Mouse (Mus musculus) kidney, postnatal 36 days (tissue): ENCODE results near the gene Itpripl2.

Experiments
- DNase-seq, 2 experiments: peaks; one replicate each; pipeline ENCODE4 v3.0.0; 2021 to 2022; ENCODE audit warnings: mixed read lengths in 2 of 2

Gene Itpripl2

DNA sequence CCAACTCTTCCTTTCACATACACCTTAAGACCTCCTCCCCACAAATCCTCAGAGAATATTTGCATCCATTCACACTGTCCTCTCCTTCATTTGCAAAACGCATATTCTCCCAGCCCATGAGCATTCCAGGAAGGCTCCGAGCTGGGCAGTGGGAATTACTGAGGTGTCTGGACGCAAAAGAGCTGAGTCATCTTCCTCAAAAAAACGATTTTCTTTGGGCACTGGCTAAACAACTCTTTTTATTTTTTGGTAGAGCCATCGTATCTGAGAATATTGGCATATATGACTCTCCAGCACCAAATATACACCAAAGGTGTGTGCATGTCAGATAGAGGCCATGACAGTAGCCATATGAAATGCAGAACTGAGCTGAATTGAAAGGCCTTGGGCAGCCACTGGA lies 4.9 kb downstream of the Itpripl2 start:
- no peak for DNase-seq

DNA sequence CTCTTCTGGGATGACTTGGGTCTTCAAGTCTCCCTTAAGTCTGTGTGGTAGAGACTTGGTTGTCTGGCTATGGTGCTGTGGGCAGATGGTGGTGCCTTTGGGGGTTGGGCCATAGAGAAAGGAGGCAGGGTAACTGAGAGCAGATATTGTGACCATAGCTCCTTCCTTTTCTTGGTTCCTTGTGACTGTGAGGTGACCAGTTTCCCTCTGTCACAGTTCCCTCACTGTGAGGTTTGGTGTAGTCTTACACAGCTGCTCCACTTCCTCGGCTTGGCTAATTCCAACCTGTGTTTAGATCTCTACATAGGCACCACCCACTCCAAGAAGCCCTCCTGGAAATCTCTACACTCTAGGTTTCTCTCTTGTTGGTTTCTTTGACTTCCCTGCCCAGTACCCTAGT lies 7.8 kb downstream of the Itpripl2 start:
- no peak for DNase-seq

DNA sequence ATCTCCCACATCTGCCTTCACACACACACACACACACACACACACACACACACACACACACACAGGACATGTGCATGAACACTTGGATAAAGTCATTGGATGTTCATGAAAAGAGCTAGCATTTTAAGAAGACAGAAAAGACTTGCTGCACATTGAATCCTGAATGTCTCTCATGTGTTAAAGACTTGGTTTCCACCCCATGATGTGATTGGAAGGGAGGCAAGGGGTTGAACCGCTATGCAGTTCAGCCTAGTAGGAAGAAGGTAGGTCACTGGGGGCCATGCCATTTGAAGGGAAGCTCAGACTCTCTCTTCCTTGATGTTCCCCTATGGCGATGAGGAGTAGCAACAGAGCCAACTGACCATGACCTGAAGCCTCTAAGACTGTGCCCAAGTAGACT lies 9.8 kb downstream of the Itpripl2 start:
- no peak for DNase-seq

DNA sequence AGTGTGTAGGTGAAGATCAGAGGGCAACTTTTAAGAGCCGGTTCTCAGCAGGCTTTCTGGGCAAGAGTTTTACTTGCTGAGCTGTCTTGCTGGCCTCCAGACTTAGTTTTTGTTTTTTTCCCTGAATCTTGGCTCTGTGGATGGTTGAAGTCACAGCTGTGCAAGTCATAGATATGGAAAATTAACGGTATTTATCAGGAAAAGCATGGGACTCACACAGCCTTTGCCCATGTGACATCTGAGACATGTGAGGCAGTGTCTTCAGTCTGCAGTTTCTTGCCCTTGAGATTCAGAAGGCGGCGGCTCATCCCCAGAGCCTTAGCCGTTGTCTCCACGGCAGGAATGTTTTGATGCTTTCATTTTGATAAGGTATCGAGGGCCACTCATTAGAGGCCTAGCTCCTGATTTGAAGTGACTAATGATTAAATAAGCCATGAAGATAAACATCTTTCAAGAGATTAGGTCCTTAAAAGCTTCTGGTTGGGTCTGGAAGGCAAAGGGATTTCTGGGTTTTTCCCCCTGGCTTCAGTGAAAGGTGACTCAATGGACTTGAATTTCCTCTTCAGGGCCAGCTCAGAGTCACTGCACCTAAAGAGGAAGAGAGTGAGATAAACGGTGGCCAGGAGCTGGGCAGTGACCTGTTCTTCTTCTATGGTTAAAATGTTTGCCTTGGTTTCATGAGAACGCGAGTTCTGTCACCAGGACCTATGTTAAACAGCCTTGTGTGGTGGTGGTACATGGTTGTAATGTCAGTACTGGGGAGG lies 10.5 kb downstream of the Itpripl2 start:
- no peak for DNase-seq

DNA sequence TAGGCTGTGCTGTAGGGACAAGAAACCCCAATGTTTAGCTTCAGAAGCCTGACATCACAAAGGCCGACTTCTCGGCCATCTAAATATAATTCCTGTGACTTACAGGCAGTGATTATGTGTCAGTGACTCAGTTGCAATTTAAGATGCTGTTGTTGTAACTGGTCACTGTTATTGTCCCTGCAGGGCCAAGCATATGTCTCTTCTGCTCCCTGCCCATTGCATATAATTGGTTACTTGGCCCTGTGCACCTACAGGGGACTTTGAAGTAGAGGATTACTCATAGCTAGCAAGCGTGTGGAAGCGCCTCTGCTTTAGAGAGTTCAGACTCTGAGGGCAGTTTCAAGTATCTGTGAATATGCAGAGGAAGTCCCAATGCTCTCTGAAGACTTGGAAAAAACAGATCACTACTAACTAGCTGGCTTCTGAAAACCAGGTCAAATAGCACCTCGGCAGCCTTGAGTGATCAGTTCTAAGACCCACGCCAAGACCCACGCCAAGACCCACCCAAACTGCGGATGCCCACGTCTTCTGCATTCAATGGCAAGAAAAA lies 11.5 kb downstream of the Itpripl2 start:
- DNase-seq = no peak

DNA sequence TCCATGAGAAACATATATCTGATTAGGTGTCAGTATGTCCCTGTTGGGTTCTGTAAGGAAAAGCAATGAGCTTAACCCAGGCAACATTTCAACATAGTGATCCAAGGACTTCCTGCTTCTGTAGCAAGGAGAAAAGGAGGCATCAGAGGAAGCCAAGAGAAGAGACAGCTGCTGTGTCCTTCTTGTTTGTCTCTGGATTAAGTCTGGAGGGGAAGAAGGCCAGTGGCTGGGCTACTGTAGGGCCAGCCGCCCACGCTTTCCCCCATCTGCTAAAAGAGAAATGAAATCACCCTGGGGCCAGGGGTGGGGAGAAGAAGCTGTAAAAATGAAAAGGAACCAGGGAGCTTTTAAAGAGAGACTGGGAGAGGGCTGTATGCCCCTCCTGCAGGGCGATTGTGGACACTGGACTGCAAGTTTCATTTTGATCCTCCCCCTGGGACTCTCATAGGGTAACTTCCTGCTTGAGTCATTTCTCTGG lies 12.9 kb downstream of the Itpripl2 start:
- peak; percentile 57 to 67 for DNase-seq

DNA sequence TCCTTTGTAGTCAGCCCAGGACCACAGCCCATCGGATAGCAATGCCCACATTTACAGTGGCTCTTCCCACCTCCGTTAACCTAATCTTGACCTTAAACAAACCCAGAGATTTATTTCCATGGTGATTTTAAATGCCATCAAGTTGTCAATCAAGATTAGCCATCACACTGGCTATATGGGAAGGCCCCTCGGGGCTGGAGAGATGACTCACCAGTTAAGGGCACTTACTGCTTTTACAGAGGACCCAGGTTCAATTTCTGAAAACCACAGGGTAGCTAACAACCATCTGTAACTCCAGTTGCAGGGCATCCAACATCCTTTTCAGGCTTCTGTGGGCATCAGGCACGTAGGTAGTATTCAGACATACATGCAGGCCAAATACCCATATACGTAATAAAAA lies 15.3 kb downstream of the Itpripl2 start:
- DNase-seq = no peak

DNA sequence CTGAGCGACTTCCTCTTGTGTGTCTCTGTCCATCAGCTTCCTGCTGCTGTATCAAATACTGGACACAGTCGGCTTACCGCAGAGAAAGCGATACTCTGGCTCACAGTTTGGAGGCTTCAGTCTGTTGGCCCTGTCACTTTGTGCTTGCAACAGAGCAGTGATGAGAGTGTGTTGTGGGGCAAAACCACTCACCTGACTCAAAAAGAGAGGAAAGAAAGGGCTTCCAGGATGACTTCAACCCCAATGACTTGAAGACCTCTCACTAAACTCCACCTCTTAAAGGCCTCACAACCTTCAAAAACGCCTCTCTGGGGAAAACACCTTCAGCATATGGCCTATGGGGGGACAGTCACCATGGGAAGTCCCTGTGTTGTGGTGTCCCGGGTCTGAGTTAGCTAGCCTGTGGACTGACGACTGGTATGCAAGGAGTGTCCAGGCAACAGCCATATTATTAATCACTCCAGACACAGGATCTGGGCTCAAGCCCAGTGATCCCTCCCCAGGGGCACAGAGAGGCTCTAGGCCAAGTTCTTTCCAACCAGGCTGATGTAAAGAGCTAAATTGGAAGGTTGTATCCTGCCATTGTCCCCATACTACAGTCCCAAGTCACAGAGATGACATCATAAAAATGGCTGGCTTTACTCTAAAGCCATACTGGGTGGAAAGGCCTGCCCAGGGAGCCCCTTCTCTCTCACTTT lies 16.6 kb downstream of the Itpripl2 start:
- peak; percentile 25 to 37 for DNase-seq

DNA sequence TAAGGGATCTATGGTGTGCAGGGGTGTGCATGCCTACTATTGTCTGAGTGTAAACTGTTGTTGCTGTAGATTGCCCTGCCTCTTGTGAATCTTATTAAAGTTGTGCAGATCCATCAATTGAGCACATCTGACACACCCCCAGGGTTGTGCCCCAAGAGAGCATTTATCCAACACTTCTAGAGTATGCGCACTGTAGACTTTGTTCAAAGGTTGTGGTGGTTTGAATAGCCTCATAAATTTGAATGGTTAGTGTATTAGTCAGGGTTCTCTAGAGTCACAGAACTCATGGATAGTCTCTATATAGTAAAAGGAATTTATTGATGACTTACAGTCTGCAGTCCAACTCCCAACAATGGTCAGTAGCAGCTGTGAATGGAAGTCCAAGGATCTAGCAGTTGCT lies 18.9 kb downstream of the Itpripl2 start:
- DNase-seq = no peak

DNA sequence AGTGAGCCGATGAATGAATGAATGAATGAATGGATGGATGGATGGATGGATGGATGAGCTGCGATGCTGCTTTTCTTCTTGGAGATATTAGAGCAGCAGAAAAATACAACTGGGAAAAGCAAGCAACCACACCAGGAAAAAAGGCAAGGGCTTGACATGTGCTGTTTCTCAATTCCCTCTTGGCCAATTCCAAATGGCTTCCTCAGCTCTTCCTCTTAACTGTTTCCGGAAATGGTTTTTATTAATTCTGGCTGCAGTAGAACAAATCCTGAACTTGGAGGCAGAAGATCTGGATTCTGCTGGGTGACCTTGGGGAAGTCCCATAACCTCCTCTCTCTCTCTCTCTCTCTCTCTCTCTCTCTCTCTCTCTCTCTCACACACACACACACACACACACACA lies 23.7 kb downstream of the Itpripl2 start:
- no peak for DNase-seq

DNA sequence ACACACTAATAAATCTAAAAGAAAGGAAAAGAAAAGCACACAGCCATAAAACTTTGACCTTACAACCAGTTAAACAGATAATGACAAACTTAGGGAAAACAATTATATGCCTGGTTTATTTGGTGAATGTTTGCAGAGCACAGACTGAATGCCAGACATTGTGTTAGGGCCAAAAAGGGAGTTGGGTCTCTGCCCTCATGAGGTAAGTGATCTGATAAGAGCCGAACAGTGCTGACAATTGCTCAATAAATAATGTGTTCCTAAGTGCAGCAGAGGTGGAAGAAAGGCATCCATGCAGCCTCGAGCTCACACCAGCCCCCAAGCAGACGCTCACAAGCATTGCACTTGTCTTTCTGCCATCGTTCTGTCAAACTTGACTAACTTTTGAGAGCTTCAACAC lies 27.3 kb downstream of the Itpripl2 start:
- no peak for DNase-seq

DNA sequence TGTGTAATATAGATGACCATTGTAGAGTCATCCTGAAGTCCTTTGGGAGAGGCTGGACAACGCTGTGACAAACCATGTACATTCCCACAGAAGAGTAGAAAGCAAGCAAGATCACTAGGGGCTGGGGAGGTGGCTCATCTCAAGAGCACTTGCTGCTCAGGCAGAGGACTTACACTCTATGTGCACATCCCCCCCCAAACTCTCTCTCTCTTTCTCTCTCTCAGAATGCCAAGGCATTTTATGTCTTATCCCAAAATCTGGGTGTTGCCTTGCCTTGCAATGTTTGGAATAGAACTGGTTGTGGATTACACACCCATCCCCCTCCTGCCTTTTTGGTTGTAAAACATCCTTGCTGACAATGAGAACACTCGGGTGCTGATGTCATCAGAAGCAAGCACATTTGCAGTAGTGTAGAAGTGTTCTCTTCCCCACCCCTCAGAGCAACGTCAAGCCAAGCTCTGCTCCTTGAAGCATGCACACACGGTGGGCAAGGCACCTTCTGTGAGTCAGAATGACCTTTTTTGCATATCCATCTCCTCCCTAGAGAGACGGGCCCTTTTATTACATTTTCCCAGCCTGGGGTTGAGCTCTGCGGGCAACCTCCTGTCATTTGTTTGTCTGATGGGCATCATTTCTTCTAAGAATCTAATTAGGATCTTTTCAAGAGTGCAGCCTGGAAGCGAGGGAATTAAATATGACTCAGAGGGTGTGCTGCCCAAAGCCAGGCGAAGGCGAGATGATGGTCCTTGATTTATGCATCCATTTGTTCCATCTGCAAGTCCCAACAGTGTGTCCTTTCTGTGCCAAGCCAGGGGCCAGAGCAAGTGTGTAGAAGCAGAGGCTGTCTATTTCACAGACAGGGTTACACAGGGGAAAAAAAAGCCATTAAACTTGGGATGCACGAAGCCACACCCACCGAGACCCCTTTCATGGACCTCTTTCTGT lies 28.7 kb downstream of the Itpripl2 start:
- DNase-seq = no peak

DNA sequence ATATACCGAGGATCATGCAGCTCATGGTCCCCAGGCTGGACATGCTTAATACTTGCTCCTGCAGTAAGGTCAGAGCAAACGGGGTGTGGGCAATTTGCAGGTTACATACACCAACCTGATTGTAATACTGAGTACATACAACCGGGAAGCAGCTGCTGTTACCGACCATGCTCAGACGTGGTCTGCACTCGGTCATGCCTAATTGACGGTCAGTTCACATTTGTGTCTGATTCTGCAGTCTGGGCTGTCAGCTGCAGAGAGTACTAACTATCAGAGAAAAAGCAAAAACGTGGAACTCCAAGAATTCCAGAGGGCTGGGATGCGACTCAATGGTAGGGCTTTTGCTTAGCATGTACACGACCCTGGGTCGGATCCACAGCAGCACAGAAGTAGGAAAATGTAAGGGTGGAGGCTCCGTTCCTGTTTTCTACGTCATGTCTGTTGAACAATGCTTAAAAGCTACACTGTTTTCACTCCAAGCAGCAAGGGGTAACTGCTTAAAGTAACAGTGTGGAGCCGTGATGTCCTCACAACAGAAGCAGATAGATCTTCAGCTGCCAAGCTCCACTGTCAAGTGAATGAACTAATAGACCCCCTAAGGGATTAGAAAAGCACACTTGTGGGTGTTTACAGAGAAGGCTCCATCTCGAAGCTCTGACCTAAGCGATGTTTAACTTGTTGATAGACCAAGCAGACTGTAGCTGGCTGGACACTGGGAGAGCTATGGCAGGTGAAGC lies 30.2 kb downstream of the Itpripl2 start:
- no peak for DNase-seq

DNA sequence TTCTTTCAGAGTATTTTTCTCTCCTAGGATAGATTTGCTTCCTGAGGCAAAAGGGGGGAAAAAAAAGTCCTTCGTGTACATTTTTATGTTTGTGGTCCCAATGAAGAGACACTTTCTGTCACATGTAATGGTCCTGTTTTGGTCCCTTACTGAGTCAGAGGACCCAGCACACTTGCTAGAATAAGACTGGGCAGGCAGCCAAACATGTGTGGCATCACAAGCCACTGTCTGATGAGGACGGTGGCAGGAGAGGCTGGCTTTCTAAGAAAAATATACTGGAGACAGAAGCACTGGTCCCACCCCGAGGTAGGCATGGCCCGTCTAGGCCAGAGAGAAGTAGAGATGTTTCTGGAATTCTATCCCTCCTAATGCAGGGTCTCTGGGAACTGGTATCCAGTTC lies 38.1 kb downstream of the Itpripl2 start:
- DNase-seq = no peak

DNA sequence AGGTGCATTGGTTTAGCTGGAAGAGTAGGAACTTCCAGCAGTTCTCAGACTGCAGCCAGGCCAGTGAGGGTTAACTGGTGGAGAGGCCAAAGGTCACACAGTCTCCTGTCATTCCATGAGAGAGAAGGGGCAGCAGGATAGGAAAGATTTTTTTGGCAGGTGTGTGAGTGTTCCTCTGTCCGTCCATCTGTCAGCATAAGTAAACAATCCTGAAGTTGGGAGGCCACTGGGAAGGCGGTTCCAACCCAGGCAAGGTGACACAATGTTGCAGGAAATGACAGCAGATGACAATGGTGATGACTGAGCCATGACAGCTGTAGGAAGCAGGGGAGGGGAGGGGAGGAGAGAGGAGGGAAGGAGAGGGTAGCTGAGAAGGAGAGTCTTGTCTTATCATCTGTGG lies 38.8 kb downstream of the Itpripl2 start:
- DNase-seq = no peak

DNA sequence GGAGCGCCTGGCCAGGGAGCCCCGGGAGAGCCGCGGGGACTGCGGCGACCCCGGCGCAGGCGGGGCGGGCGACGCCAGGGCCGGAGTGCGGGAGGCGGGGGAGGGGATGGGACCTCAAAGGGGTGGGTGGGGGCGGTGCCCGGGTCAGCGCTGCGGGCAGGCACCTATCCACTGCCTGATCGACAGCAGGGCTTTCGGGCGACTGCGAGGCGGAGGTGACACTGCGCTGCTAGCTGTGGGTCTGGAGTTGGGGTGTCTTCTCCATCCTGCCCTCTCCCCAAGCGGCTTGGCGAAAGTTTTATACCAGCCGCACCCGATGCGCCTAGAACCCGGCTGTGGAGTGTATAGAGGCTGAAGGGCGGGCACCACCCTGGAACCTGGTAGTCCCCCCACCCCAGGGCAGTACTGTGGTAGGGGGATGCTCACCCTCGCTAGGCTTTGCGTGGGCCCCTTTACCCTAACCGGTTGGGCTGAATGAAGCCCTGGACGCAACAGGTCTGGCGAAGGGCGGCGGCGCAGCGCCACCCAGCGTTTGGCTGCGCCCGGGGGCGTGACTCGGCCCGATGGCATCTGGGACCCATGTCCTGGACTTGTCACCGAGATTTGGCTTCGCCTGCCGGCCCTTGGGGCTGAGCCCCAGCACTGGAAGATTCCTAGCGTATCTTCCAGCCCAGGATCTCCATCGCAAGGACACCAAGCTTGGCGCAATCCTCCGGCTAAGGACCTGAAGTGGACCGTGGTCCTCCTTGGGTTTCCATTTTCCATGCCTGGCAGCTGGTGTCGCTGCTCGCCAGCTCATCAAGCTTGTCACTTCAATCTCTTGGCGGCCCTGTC lies 43.4 kb downstream of the Itpripl2 start, which contains the start of gene Syt17:
Syt17 (minus strand) TSS at position 89 of the 834 bp plus-strand sequence.
- peak; percentile 61 to 79 for DNase-seq

DNA sequence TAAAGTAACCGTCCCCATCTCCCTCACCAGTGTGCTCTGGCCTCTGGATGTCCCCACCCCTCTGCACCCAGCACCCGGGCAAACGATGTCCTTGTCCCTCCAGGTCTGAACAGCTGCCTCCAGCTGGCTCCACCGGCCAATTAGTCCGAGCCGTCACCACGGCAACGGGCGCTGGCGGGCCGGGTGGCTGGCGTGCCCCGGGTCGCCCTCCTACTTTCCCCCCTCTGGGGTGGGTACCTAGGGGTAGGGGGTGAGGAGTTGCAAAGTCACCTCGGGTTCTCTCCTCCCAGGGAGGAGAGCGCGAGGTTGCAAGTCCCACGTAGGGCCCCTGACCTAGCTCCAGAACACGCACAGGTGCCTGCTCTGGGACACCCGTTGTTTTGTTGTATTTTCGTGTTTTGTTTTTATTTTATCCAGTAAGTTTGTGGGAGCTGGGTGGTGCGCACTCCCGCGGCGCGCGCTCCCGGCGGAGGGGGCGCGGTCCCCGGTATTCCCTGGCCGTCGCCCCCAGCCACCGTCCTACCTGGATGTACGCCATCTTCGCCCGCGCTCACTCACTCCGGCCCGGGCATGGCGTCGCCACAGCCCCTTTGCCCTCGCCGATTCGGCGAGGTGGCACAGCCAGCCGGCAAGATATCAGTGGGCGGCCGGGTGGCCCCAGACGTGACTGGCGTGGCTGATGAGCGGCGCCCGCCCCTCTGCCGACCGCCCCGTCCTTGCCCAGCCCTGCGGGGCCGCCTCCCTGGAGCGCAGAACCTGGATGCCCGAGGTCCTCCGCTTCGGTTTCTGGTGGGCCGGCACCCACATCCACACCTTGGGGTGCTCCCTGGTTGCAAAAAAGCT lies 44.3 kb downstream of the Itpripl2 start:
- DNase-seq = peak; percentile 66 to 78

DNA sequence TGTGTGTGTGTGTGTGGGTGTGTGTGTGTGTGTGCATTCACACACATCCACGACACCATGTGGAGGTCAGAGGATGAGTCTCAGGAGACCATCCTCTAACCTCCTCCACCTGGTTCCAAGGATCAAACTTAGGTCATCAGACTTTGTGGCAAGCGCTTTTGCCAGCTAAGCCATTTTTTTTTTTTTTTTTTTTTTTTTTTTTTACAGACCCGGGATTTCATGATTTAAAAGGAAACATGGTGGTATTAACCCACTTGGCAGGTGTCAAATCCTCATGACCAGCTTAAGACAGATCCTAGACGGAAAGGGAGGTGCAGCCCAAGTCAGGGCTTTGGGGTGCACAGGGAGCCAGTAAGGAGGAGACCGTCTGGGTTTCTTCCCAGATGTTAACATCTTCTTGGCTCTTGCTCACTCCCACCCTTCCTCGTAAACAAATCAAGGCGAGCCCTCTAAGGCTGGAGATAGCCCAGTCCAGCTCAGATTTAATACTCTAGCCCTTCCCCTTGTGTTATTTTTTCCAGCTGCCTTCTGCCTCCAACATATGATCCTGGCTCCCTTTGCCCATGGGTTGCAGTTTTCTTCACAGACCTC lies 47.8 kb downstream of the Itpripl2 start:
- no peak for DNase-seq

DNA sequence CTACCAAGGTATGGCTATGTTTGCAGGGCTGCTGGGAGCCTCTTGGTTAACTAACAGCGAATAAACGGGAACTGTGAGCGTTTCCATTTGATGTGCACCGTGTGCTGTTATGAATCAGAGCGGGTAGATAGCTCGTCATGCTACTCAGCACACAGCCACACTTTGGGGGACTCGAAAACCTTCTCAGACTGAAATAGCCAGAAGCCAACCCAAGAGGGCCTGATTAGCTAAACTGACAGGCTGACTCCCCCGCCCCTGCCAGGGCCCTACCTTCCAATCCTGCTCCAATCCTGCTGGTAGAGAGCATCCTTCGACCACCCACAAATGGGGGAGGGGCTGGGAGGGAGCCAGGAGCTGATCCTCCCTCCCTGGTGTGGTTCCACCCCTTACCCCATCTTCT lies 48.4 kb downstream of the Itpripl2 start:
- DNase-seq = no peak

DNA sequence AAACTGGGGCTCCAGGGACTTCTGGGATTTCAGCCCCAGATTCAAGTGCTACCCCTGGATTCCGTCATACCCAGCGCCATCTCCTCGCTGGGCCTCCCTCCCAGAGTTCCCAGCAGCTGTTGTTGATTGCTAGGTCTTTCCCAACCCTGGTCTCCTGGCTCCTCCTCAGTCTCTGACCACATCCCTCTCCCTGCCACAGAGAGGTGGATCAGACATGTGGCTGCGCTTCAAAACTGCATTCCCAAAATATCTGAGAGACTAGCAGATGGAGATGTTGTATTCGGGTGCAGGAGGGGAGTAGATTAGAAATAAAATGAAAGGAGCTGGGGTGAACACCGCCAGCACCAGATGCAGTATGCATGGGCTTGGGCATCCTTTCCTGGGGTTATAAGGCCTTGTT lies 50.2 kb downstream of the Itpripl2 start:
- no peak for DNase-seq
